Mouse (Mus musculus): Measurements from ENCODE around the gene Nmrk1. TPM values are rescaled to one million over a fixed set of nuclear protein-coding genes. Genes with fewer than 3 reads are reported as not detected.

Nmrk1 gene
- polyA plus RNA-seq, 1 experiment = 14.7 TPM

DNA sequence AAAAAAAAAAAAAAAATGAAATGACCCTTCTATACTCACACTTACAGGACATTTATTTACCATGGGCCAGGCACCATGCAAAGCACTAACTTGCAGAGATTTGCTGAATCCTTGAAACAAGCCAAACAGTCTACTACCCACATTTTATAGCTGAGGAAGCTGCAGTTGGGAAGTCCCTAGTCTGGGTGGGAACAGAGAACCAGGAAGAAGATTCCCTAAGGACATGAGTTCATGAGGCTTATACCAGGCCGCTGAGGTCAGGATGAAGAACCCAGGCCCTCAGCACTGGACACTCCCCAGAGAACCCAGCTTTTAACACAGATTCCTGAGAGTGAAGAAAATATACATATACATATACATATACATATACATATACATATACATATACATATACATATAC lies 14.2 kb upstream of the Nmrk1 start:
- DNase-seq (ENCODE audit: low spot score) = no peak

DNA sequence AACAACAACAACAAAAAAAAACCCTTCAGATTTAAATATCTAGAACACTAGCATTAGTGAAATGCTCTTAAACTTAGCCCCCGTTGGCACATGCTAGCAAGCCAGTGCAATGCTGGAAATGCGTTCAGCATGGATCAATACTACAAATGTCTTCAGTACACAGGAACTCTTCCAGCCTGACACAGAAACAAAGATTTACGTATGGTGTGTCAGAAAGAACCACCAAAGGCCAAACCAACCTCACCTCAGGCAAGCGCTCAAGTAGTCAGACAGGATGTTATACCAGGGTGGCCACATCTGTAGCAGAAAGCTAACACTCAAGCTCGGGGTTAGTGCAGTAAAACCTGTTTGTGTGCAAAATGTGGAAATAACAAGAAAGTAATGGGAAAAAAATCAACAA lies 12.7 kb upstream of the Nmrk1 start:
- no peak for DNase-seq (ENCODE audit: low spot score)

DNA sequence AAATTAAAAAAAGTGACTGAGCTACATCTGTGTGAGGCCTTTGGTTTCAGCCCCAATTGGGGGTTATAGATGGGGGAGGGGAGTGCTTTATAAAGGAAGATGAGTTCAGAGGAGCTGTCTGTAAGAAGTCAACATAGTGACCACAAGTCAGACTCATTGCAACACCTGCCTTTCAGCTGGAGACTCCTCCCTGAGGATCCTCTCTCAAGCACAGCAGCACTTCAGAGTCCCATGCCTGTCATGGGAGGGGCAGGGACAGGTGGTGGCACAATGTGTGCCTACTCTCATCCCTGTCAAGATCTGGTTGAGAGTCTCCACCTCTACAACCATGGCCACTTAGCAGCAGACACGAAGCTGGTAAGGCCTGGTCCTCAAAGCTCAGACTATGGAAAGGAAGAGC lies 12.1 kb upstream of the Nmrk1 start:
- DNase-seq (ENCODE audit: low spot score) = no peak

DNA sequence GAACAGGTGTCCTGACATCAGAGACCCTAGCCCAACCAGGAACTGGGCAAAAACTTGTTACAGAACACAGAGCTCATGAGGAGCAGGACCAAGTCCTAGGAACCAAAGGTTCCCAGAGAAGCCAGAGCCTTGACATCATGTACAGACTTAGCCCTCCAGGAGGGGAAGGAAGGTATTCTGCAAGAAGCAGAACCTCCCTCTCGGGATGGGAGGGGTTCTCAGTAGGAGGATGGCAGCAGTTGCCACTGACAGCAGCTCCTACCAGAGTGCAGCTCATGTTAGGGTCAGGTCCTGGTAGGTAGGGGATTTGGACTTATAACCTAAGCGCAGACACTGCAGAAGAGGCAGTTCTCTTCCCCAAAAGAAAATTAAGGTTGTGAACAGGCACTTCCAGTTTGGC lies 7.9 kb upstream of the Nmrk1 start:
- DNase-seq (ENCODE audit: low spot score) = no peak

DNA sequence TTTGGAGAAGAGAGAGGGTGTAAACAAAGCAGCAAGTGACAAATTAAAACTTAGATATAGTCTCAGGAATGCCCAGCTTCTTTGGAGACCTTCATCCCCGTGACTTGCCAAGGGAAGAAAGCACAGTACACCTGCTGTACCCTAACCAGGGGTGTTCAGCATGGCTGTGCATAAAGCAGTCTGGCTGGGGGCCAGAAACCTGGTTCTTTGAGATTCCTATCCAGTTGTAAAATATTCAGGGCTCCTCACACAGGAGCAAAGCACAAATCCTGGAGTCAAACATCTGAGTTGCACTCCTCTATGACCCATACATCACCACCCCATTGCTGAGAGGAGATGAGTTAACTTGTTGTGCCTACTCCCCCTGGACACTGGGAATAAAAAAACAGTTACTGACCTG lies 2.2 kb upstream of the Nmrk1 start:
- no peak for DNase-seq (ENCODE audit: low spot score)

DNA sequence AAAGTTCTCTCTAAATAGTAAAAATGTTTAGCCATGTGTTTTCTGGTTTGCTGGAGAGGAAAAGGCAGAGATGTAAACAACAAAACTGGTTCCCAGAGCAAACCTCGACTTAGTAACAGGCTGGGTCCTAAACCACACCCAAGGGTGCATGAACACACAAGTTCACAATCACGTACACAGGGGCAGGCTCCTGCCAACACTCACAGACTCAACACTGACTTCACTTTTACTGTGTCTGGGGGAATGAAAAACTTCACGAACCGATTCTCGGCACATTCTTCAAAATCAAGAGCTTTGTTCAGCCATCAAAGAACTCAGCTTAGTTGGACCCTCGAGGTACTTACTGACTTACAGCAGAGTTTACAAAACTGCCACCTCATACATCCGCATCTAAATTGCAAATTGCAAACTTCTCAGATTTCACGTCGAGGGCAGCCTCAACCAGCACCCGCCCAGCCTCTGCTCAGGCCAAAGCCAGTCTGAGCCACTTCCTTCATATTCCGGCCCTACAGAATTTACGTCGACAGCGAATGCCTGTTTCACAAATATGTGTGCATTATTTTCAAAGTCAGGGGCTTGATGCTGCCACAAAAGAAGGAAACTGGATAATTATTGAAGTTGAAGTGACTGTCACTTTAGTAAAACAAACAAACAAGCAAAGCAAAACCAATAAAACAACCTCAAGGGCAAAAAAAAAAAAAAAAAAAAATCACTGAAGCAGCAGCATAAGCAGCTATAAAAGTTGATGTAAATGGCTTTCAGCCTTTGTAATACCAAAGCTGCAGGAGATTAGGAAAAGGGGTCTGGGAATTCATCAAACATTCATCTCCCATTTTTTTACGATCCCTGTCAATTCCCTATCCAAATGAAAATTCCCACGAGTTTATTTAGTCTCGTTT lies 1.3 kb upstream of the Nmrk1 start:
- no peak for DNase-seq (ENCODE audit: low spot score)

DNA sequence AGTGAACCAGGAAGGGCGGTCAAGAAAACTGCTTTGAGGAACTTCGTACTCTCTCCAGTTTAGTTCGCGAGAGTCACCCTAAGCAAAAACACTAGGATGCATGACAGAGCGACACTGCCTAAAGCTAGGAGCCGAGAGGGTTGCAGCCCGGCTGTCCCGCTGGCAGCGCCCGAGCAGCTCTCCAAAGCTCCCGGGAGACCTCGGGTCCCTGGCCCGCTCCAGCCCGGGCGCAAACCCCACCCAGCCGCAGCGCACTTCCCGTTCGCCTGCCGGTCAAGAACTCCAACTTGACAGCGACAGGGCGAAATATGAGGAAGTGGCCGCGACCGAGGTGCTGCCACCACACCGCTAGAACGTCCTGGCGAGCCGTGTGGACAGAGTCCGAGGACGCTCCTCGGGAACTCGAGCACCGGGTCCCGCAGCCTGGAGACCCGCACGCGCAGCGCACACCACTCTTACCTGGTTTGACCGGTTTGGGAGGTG lies 548 bp upstream of the Nmrk1 start:
- peak; percentile 61 for DNase-seq (ENCODE audit: low spot score)

DNA sequence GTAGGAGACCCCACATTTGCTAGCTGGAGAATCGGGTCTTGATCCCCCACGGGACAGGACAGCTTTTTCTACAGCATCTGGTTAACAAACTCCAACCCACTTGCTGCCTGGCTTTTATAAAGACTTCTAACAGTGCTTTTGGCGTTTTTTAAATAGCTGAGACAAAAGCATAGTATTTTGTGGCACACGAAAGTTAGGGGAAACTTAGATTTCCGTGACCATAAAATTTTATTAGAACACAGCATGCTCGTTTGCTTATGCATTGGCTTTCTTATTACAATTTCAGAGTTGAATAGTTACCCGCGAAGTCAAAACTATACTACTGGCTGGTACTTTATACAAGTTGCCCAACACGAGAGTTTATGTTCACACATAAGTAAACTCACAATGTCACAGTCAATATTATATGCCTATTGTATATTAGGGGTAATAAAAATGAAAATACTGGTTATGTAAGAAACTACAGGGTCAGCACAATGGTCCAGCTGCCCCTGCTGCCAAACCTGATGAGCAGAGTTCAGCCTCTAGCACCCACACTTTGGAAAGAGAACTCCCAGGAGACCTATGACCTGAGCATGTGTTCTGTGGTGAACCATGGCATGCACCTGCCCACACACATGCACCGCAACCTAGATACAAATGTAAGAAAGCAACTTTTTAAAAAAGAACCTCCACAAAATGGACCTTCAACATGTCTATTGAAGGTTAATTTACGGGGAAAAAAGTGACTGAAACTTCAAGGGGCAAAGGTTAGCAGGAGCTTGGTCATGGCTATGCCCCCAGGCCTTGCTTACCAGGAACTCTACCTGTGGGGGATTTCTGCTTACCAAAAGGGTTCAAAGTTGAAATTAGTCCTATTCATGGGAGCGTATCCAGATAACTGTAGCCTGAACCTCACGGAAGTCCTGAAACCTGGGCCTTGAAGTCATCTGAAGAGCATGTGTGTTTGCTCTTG lies 758 bp downstream of the Nmrk1 start:
- no peak for DNase-seq (ENCODE audit: low spot score)

DNA sequence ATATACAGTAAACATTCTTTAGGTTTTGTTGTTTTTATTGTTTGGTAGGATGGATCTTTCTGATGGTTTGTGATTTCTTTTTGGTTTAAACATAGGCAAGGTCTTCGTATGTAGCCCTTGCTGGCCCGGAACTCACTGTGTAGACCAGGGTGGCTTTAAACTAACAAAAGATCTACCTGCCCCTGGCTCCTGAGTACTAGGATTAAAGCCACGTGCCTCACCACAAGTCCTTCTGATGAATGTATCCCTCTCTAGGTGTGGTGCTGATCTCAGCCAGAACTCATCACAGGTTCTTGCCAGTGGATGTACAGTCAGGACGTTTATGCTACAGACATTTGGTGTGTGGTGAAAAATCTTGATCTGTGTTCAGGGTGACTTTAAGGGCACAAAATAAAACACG lies 6.2 kb downstream of the Nmrk1 start:
- DNase-seq (ENCODE audit: low spot score) = no peak

DNA sequence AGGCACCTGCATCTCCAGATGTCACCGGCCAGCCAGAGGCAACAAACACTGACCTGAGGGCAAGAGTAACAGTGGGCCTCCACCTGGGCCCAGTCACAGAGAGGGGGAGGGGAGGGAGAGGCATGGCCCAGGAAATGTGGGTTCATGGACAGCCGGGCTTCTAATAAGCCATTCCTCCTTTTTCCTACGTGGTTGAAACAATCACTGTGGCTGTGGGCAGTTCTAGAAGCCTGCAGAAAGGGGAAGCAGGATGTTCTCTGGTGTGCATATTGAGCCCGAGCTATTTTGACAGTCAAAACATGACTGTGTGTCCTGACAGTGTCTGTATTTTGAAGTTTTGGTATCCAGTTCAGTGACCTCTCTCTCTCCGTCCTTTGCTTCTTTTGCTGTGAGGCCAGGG lies 7.2 kb downstream of the Nmrk1 start:
- DNase-seq (ENCODE audit: low spot score) = no peak

DNA sequence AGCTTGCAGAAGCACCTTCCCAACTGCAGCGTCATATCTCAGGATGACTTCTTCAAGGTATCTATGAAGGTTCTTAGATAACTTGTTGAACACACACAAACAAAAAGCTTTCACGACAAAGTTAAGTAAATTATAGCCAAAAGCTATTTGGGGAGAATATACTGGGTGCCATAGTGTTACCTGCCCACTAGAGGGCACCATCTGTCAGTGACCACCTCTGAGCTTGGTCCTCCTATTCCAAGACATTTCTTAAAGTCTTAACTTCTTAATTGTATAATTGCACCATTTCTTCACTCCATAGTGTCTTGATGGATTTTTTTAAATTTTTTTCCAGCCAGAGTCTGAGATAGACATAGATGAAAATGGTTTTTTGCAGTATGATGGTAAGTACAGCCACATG lies 7.8 kb downstream of the Nmrk1 start:
- no peak for DNase-seq (ENCODE audit: low spot score)

DNA sequence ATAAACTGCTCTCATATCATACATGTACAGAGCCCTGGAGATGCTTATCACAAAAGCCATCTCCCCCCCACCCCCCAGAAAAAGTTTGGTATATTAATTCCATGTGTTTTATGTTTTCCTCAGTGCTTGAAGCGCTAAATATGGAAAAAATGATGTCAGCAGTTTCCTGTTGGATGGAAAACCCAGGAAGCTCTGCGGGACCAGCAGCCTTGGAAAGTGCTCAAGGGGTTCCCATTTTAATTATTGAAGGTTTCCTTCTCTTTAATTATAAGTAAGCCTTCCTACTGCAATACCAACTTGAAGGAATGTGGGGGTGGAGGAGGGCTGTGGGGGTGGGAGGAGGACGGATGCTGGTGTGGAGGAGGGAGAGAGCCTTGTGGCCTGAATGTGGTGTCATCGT lies 9.3 kb downstream of the Nmrk1 start:
- no peak for DNase-seq (ENCODE audit: low spot score)

DNA sequence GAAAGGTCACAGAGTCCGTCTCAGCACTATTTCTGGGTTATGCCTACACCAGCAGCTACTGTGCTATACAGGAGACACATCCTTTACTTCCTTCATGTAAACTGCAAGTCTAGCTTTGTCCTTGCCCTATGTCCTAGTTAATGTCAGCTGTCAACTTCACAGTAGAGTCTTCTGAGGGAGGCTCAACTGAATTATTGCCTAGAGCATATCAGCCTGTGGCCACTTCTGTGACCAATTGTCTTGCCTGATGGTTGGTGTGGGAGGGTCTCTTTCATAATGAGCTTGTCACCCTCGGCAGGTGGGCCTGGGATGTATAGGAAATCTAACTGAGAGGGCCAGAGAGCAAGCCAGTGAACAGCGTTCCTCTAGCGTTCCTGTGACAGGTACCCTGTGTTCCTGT lies 11.7 kb downstream of the Nmrk1 start:
- DNase-seq (ENCODE audit: low spot score) = no peak

DNA sequence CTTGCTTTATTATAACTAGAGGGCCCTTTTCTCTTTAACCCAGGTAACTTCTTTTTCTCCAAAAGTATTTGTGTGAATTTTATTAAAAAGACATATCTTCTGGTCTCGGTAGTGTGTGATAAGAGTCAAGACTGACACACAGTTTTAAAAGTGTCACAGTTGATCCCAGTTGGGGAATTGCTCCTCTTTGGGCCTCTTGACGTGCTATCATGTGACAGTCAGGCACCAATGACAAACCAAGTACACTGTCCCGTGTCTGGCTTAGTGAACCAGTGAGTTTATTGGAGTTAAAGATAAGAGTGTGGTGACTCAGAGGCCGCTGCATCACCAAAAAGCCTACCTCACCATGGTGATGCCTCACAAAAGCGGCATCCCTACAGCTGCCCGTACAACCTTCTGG lies 12.3 kb downstream of the Nmrk1 start:
- no peak for DNase-seq (ENCODE audit: low spot score)

DNA sequence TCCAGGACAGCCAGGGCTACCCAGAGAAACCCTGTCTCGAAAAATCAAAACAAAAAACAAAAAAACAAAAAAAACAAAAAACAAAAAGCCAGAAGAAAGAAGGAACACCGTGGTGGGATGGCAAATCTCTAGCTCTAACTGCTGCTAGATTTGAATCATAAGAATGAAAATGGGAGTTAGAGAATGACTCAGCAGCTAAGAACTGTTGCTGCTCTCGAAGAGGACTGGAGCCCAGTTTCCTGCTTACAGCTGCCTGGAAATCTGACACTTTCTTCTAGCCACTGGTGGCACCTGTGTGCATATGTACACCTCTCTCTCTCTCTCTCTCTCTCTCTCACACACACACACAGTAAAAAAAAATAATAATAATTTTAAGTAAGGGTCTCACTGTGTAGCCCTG lies 14.6 kb downstream of the Nmrk1 start:
- DNase-seq (ENCODE audit: low spot score) = no peak

DNA sequence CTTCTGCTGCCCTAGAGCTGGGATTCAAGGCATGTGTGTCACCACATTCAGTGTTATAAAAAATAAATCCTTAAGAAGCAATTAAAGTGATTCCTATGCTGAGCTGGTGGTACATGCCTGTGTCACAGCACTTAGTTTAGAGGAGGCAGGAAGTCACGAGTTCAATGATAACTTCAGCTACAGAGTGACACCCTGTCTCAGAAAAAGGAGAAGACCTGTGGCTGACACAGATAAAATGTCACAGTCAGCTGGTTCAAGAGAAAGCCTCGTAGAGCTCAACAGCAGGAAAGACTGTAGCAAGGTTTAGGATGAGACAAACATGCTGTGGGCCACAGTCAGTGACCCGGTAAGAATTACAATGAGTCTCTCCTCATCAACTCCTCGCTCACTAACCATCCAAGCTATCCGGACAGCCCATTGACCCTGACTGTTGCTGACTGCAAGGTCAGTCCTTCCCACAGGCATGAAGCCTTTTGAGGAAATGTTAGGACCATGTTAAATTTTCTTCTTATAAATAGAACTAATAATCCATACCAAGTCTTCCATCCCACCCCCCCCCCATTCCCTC lies 15.2 kb downstream of the Nmrk1 start:
- no peak for DNase-seq (ENCODE audit: low spot score)

DNA sequence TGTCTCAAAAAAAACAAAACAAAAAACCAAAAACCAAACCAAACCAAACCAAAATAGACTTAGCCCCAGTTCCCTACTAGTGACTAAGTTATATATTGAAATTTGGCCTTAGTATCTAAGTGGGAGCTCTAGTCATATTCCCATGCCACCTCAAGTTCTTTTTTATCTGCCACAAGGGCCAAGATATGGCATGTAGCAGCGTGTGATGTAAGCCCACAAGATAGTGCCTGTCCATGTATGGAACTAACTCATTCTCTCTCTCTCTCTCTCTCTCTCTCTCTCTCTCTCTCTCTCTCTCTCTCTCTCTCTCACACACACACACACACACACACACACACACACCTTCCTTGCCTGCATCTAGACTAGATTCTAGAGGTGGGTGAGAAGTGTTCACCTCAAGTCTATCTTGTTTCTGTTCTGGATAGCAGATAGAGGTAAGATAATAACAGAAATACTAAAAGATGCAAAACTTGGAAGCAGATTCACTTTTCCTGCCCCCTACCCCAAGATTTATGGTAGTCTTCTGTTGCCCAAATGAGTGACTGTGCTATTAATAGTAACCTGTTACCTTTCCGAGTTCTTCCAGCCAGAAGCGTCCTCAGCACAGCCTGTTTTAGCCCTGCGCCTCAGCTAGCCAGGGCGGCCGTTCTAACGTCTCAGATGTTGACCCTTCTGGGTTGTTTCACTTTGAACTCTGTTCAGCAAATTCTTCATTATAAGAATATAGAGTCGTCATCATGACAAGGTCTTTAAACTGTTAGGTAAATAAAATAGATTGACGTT lies 16.2 kb downstream of the Nmrk1 start:
- DNase-seq (ENCODE audit: low spot score) = no peak

DNA sequence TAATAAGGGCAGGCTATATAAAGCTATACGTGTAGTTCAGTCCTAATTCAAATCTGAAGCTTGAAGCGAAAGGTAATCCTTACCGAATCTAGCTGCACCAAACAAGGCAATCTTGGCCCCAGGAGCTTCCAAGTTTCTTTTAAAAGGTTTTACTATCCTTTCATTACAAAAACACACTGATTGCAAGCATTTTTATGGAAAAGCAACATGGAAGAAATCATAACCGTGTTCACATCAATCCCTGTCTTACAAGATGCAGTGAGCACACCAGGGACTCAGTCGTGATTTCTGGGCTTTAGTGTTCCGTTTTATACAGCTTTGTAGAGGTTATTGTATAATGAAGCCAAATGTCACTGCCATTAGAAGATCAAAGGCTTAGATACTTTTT lies 16.8 kb downstream of the Nmrk1 start:
- no peak for DNase-seq (ENCODE audit: low spot score)

DNA sequence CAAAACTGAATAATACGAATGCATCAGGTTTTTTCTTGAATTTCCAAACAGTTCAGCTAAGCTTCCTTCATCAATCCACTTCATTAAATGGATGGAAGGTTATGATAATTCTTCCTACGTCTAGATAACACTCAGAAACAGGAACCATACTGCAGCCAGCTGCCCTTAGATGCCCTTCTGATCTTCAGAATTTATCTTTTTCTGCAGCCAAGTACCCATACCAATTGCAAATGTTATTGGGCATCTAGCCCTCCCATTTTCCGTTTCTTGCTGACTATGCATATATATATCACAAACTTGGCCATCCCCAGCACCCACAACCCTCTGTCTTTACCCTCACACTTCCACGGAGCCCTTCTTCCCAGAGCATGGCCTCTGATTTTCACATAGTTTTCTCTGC lies 18.2 kb downstream of the Nmrk1 start:
- DNase-seq (ENCODE audit: low spot score) = no peak

DNA sequence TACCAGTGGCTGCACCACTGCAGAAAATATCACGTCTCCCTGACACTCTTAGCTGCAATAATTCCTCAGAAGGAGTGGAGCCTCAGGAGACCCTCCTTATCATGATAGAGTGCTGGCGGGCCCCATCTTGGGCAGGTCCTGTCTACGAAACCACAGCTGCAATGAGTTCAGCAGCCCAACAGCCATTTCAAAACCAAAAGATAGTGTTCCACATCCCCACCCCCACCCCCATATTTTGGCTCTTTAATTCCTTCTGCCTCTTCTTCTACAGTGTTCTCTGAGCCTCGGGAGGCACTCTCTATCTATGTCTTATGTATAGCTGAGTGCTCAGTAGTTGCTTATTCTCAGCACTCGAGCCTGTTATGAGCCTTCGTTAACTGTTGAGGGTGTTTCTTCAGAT lies 18.7 kb downstream of the Nmrk1 start:
- no peak for DNase-seq (ENCODE audit: low spot score)

DNA sequence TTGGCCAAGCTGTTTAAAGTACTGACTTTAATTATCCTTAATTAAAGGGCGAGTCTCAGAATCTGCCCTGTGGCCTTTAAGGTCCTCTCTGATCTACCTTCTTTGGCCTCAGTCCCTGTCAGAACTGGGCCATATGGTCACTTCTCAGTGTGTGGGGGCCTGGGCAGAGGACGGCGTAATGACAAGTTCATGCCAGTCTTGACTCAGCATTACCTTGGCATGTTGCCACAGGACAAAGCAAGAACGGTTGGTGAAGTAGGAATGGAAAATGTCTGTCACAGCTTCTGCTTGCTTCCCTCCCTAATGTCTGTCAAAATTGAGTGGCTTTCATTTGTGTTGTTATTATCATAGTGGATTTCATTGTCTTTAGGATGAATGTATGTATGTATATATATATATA lies 20.8 kb downstream of the Nmrk1 start:
- no peak for DNase-seq (ENCODE audit: low spot score)

DNA sequence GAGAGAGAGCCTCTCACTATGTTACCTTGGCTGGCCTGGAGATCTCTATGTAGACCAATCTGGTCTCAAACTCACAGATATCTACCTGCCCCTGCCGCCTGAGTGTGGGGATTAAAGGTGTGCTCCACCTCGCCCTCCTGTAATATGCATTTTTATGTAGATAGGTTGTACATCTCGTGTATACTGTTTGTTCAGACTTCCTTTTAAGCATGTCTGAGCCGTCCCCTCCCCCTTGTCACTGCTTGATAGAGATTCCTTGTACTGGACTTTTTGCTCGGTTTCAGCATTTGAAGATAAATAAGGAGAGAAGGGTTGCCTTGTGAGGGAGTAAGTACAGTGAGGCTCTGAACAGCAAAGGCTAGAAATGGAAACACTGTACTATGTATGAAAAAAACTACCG lies 21.3 kb downstream of the Nmrk1 start:
- DNase-seq (ENCODE audit: low spot score) = no peak

All from urinary bladder, adult 2 months (tissue).